Mouse (Mus musculus): ENCODE measurements around the gene Sowaha.

GRCm38 (mm10) chr11:53477833-53478232 is 2.2 kb downstream of the Sowaha start:
- TF ChIP-seq CTCF (IDR thresholded peaks at IDR 0.05; ENCODE audit: low read depth, low read length) (no peak), GATA1 (IDR thresholded peaks at IDR 0.05; ENCODE audit: borderline replicate concordance, low read length) (no peak), GATA2 (IDR thresholded peaks at IDR 0.05; ENCODE audit: borderline replicate concordance, low read depth, low read length) (no peak), TAL1 (conservative IDR thresholded peaks at IDR 0.05; ENCODE audit: low read depth, low read length) (no peak)
